Mouse (Mus musculus) ES-Bruce4 (cell line): ENCODE results near the gene Pprc1. TPM values are rescaled to one million over a fixed set of nuclear protein-coding genes. Genes with fewer than 3 reads are reported as not detected.

Source experiments
- H3K27ac ChIP-seq: 2 replicates; pipeline ENCODE4 v1.5.1; 2012; ENCODE audit warnings: low read length, inconsistent platforms; ENCODE audit not compliant: insufficient read depth
- H3K27me3 ChIP-seq: 2 replicates; pipeline ENCODE4 v1.6.1; 2012; ENCODE audit warnings: mild to moderate bottlenecking, low read length, inconsistent platforms; ENCODE audit not compliant: control insufficient read depth, poor library complexity, insufficient read depth, severe bottlenecking
- H3K36me3 ChIP-seq: 2 replicates; pipeline ENCODE4 v1.6.1; 2012; ENCODE audit warnings: inconsistent platforms, mild to moderate bottlenecking, low read length, moderate library complexity; ENCODE audit not compliant: control insufficient read depth, poor library complexity, insufficient read depth, severe bottlenecking
- H3K4me1 ChIP-seq: one replicate; pipeline ENCODE4 v1.8.1; 2011; ENCODE audit warnings: low read length; ENCODE audit not compliant: control insufficient read depth, insufficient read depth
- H3K4me3 ChIP-seq: 2 replicates; pipeline ENCODE4 v1.5.1; 2011; ENCODE audit warnings: low read depth, mild to moderate bottlenecking, low read length
- H3K9ac ChIP-seq: 2 replicates; pipeline ENCODE4 v1.6.1; 2012; ENCODE audit warnings: low read depth, mild to moderate bottlenecking, inconsistent platforms; ENCODE audit not compliant: poor library complexity, severe bottlenecking
- H3K9me3 ChIP-seq: replicated peaks from 2 replicates; pipeline ENCODE4 v1.6.1; 2012; ENCODE audit warnings: mild to moderate bottlenecking, low read length, inconsistent platforms; ENCODE audit not compliant: control insufficient read depth, poor library complexity, insufficient read depth, severe bottlenecking
- CTCF ChIP-seq: IDR thresholded peaks from one replicate; pipeline ENCODE4 v1.8.1; 2011; ENCODE audit warnings: low read depth, low read length
- EP300 ChIP-seq: IDR thresholded peaks from 2 replicates; pipeline ENCODE4 v1.6.1; 2011; ENCODE audit warnings: low read depth, low read length; ENCODE audit not compliant: insufficient read depth
- POLR2A ChIP-seq: IDR thresholded peaks from one replicate; pipeline ENCODE4 v1.8.1; 2011; ENCODE audit warnings: low read length; ENCODE audit not compliant: insufficient read depth
- polyA plus RNA-seq: library from polyadenylated mRNA; stranded (reverse); fragments of >200 nt; gene quantifications from 2 replicates; pipeline ENCODE4 v1.2.4, GENCODE M21; 2011; ENCODE audit warnings: low read depth; ENCODE audit not compliant: missing spikeins, insufficient read depth, insufficient read length

Gene Pprc1
- polyA plus RNA-seq, 1 experiment: 114 TPM

- Histone ChIP-seq H3K9me3 (no peaks in the 10 kb centered on the region), H3K9ac (no peak overlapping the region), H3K27me3 (no peaks in the 10 kb centered on the region), H3K4me1 (no peaks in the 10 kb centered on the region), H3K4me3 (no peak overlapping the region), H3K27ac (no peak overlapping the region), H3K36me3 (no peaks in the 10 kb centered on the region)
- TF ChIP-seq CTCF (no peak), POLR2A (no peak), EP300 (no peak)
Measured at GRCm38 (mm10) chr19:46110214-46110613, 65.5 kb downstream of the Pprc1 start.

GRCm38 (mm10) chr19:46110781-46111180 lies 66.1 kb downstream of the Pprc1 start:
- H3K27me3 ChIP-seq: no peaks in the 10 kb centered on the region
- TF ChIP-seq EP300 (no peak), POLR2A (no peak), CTCF (no peak)

GRCm38 (mm10) chr19:46114617-46115016 lies 69.9 kb downstream of the Pprc1 start:
- Histone ChIP-seq H3K9me3 (no peaks in the 10 kb centered on the region), H3K27me3 (no peaks in the 10 kb centered on the region), H3K4me3 (no peak overlapping the region), H3K27ac (no peak overlapping the region), H3K9ac (no peak overlapping the region), H3K36me3 (no peaks in the 10 kb centered on the region), H3K4me1 (no peaks in the 10 kb centered on the region)
- TF ChIP-seq CTCF: no peak
- no peak for TF ChIP-seq EP300
- TF ChIP-seq POLR2A: no peak

More at GRCm38 (mm10) chr19:46110781-46111180, 66.1 kb downstream of the Pprc1 start:
- H3K36me3 ChIP-seq: no peaks in the 10 kb centered on the region
- H3K9ac ChIP-seq: no peak overlapping the region
- H3K4me1 ChIP-seq: no peaks in the 10 kb centered on the region
- H3K9me3 ChIP-seq: no peaks in the 10 kb centered on the region
- no peak overlapping the region for H3K4me3 ChIP-seq
- H3K27ac ChIP-seq: no peak overlapping the region

- no peak overlapping the region for H3K27ac ChIP-seq
- H3K4me3 ChIP-seq: no peak overlapping the region
- TF ChIP-seq POLR2A (no peak), CTCF (no peak), EP300 (no peak)
- H3K27me3 ChIP-seq: no peaks in the 10 kb centered on the region
- no peaks in the 10 kb centered on the region for H3K36me3 ChIP-seq
- no peaks in the 10 kb centered on the region for H3K9me3 ChIP-seq
- H3K4me1 ChIP-seq: no peaks in the 10 kb centered on the region
- no peak overlapping the region for H3K9ac ChIP-seq
Measured at GRCm38 (mm10) chr19:46119458-46119857, 74.8 kb downstream of the Pprc1 start.

GRCm38 (mm10) chr19:46120872-46121271 lies 76.2 kb downstream of the Pprc1 start:
- Histone ChIP-seq H3K27ac (no peak overlapping the region), H3K4me1 (no peaks in the 10 kb centered on the region), H3K4me3 (no peak overlapping the region), H3K36me3 (no peaks in the 10 kb centered on the region), H3K9ac (no peak overlapping the region), H3K27me3 (no peaks in the 10 kb centered on the region), H3K9me3 (no peaks in the 10 kb centered on the region)
- no peak for TF ChIP-seq CTCF
- no peak for TF ChIP-seq EP300
- no peak for TF ChIP-seq POLR2A

Other genes with a start within 250 kb of the Pprc1 start
- 3.1 and 4.2 TPM in 2 replicates for gene Kcnip2, start 228.8 kb upstream of the Pprc1 start, polyA plus RNA-seq
- 17.1 and 18.6 TPM in 2 replicates for gene Armh3, start 46.4 kb upstream of the Pprc1 start, polyA plus RNA-seq
- 3.1 and 3.3 TPM in 2 replicates for gene Hps6, start 41.4 kb upstream of the Pprc1 start, polyA plus RNA-seq
- gene Ldb1, start 328 bp downstream of the Pprc1 start, polyA plus RNA-seq: 146 and 155 TPM in 2 replicates
- 157 and 164 TPM in 2 replicates for gene Nolc1, start 31.0 kb downstream of the Pprc1 start, polyA plus RNA-seq
- not detected in 2 replicates for gene Elovl3, start 87.0 kb downstream of the Pprc1 start, polyA plus RNA-seq
- not detected in 2 replicates for gene Pitx3, start 103.4 kb downstream of the Pprc1 start, polyA plus RNA-seq
- 51.5 and 58.5 TPM in 2 replicates for gene Gbf1, start 107.6 kb downstream of the Pprc1 start, polyA plus RNA-seq